Mouse (Mus musculus) ES-Bruce4 (cell line): Measurements from ENCODE around the gene Apof.

ENCODE experiments used
- CTCF ChIP-seq: IDR thresholded peaks from one replicate; pipeline ENCODE4 v1.8.1; 2011; ENCODE audit warnings: low read depth, low read length
- EP300 ChIP-seq: IDR thresholded peaks from 2 replicates; pipeline ENCODE4 v1.6.1; 2011; ENCODE audit warnings: low read depth, low read length; ENCODE audit not compliant: insufficient read depth
- POLR2A ChIP-seq: IDR thresholded peaks from one replicate; pipeline ENCODE4 v1.8.1; 2011; ENCODE audit warnings: low read length; ENCODE audit not compliant: insufficient read depth

- TF ChIP-seq POLR2A (no peak), CTCF (peak; percentile 23), EP300 (no peak)
Measured at GRCm38 (mm10) chr10:128232420-128232985, 36.0 kb upstream of the Apof start.
